Mouse (Mus musculus): ENCODE results near the gene Lama5.
"Not testable (repeated sequence)": the region's sequence is repeated elsewhere in the genome, so short reads cannot be mapped to it uniquely, and the experiment has no call there.

Lama5 gene

GRCm38 (mm10) chr2:180225762-180226378, at the start of gene Lama5:
Lama5 (minus strand) TSS chr2:180225859.
- no peak for DNase-seq (ENCODE audit: low spot score)

GRCm38 (mm10) chr2:180274523-180274922, 48.9 kb upstream of the Lama5 start:
- no peak for DNase-seq (ENCODE audit: low spot score)

DNA sequence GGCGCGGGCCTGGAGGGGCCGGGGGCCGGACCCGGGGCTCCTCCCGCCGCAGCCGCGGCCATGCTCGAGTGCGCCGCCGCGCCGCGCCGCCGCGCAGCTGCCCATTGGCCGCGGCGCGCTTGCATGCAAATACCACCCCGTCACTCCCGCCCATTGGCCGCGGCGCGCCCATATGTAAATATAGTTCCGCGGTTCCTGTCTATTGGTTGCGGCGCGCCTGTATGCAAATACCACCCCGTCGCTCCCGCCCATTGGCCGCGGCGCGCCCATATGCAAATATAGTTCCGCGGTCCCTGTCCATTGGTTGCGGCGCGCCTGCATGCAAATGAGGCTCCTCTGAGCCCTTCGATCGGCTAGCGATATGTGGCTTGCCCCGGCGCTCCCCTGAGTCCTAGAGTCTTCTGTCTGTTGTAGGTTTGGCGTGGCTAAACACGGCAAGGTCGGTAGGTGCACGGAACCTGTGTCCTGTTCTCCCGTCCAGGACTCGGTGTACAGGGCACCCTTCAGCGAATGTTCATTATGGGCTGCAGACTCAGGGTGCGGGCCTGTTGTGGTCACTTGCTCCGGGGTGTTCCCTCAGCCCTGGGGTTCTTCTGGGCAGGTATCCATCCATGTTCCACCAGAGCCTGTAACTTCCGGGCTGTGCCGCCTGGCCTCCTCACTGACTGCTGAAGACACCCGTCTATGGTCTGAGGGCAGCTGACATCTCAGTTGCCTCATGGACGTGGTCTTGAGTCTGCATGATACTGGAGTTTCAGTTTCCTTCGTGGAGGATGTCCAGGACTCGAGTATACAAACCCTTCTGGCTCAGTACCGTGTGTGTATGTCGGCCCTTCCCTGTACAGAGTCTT, 48.0 kb upstream of the Lama5 start, which contains the start of gene Cables2:
Gene Cables2 (minus strand): TSS at position 103 of the 851 bp plus-strand sequence.
- peak; percentile 95 for DNase-seq (ENCODE audit: low spot score)

DNA sequence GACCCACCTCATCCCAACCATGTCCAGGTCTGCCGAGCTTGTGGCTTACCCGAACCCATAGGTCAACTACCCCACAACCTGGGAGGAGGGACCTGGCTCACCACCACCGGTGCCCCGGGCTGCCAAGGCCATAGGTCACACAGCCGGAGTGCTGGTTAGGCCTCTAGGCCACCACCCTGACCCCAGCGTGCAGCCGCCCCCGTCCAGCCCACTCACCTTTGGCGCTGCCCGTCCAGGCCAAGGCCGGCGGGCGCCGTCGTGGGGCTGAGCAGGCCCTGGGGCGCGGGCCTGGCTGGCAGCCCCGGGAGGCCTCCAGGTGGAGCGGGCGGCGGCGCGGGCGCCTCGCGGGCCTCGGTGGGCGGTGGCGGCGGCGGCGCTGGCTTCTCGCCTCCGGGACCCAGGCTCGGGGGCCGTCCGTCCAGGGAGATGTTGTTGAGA, 47.2 kb upstream of the Lama5 start:
- no peak for DNase-seq (ENCODE audit: low spot score)

DNA sequence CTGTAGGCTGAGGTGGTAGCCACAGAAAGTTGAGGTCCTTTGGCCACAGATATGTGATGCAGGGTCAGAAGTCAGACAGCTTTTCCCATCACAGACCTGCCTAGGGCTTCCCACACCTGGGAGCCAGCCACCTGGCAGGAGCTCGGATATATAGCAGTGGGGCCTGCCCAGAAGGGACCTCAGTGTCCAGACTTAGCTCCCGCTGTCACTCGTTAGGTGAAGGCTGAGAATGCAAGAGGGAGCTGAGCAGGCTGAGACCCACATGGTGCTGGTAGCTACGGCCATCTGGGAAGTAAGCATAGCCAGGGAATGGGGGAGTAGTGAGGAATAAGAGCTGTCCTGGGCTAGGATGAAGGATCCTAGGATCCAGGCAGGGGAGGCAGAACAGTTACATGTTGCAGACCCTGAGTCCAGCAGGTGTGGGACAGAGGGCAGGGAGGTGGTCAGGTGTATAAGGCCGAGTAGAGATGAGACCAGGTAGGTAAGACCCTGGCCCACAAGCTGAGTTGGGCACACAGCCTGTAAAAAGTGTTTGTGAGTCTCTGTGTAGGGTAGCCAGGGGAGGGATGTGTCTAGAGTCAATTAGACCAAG, 46.2 kb upstream of the Lama5 start:
- no peak for DNase-seq (ENCODE audit: low spot score)

DNA sequence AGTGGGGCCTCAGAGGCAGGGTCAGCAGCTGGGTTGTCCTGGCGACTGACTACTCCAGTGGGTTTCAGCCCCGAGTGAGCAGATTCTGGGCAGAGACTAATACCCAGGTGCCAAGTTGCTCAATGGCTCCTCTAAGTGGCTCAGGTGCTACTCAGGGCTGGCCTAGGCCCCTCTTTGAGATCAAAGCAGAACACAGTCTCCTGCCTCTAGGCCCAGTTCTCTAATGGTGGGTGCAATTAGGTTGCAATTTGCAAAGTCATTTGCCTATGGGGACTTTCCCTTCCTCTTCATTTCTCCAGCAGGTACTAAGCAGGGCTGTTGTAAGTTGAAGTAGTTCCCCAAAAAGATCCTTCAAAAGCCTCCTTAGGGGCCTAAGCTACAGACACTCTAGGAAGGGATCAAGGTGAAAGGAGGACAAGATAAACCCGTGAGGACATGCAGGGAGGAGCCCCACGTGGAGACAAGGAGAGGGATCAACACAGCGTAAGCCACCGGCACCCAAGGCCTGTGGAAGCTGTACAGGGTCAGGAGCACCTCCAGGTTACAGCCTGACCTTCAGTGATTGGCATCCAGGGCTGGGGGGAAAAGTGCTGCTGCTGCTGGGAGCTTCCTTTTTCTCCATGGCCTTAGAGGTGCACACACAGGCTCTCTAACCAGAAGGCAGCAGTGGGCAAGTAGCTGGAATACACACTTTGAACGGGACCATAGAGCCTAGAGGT, 45.0 kb upstream of the Lama5 start:
- no peak for DNase-seq (ENCODE audit: low spot score)

- no peak for DNase-seq (ENCODE audit: low spot score)
These were observed 43.7 kb upstream of the Lama5 start for GRCm38 (mm10) chr2:180269329-180269728.

DNA sequence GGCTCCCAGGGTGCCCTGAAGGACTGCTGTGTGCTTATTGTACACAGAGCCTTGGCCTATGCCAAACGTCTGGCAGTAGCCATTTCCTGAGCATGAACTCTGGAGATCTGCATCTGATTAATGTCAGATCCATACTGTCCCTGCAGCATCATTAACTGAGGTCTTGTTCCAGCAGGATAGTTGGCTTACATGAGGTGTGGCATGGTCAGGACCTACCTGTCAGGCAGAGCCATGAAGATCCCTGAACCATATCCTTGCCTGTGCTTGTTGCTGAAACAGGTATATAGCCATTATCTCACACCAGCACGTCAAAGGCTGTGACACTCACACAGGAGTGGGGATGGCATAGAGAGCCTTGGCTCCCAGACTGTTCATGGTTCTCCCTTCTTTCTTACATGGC, 42.3 kb upstream of the Lama5 start:
- DNase-seq (ENCODE audit: low spot score) = no peak

DNA sequence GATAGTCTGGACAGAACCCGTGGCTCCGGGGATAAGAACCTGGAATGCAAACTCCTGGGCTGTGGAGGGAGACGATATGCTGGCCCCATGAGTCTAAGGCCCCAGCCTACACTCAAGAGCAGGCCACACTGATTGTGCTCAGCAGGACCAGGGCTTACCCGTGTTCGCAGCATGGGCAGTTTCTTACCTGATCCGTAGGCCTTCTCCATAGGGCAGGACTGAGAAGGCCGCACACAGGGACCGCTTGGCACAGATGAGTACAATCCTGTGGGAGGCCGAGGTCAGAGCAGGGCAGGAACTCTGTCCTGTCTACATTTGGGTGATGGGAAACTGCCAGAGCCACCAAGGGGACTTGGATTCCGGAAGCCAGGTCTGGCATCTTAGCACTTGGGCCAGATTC, 37.2 kb upstream of the Lama5 start:
- DNase-seq (ENCODE audit: low spot score) = no peak

DNA sequence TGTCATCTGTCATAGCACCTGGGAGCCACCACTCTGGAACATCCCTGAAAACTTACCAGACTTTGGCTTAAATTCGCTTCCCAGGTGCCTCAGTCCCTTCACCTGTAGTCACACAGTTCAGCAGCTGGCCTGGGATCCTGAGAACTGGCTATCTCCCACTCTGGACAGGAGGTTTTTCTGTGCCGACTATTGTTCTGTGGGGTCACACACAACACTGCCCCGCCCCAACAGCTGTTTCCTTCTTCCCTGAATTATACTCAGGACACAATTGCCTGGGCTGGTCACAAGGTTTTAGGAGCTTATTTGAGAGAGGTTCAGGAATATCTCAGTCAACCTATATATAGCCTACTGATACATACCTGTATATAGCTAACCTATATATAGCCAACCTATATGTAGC, 36.8 kb upstream of the Lama5 start:
- no peak for DNase-seq (ENCODE audit: low spot score)

DNA sequence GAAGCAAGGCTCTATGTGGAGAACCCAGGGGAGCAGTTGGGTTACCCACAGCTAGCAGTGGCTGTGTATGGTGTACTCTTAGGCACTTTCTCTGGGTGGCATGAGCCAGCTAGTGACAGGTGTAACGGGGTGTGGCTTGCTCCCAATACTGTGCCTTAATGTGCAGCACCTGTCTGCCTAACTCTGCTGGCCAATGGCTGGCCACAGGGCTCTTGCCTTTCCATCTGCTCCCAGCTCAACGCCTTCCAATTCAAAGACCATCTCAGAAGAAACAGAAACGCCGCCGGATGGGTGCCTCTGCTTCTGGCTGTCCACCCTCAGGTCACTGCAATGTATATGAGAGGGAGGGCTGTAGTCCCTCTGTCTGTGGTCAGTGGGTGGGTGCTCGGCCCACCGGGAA, 36.2 kb upstream of the Lama5 start:
- no peak for DNase-seq (ENCODE audit: low spot score)

- DNase-seq (ENCODE audit: low spot score) = no peak
These were observed 35.2 kb upstream of the Lama5 start for GRCm38 (mm10) chr2:180260610-180261480.

GRCm38 (mm10) chr2:180259826-180260609, 34.4 kb upstream of the Lama5 start:
- DNase-seq (ENCODE audit: low spot score) = not testable (repeated sequence)

- not testable (repeated sequence) for DNase-seq (ENCODE audit: low spot score)
These were observed 33.4 kb upstream of the Lama5 start for GRCm38 (mm10) chr2:180258951-180259484.

DNA sequence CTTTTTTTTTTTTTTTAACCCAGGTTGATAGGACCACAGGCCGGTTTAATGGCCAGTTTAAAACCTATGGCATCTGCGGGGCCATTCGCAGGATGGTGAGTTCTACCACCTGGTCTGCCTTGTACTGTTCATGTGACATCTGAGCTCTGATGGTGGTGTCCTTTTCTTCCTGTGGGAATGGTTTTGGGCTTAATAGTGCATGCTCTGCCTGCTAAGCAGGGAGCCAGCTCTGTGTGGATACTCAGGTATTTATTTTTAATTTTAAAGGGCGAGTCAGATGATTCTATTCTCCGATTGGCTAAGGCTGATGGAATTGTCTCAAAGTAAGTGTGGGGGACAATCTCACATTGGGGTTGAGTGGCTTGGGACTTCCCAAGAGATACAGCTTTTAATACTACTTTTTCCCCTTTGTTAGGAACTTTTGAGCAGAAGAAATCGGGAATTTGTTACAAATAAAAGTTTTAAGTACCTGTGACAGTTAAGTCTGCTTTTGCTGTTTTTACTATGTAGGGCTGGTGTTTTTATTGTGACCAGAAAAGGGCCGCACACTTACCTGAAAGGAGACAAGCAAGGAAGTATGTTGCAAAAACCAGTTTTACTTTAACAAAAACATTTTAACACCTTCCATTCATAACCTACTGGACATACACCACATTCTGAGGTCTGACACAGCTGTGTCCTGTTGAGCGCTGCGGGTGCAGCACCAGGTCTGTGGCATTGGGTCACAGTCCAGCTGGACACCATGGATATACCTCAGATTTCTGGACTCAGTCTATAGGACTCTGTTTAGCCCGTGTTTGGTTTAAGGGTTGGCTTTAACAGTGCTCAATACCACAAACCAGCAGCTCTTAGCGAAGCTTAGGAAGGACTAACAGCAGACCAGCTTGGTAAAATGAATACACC, 32.6 kb upstream of the Lama5 start:
- DNase-seq (ENCODE audit: low spot score) = no peak

GRCm38 (mm10) chr2:180257001-180257521, 31.4 kb upstream of the Lama5 start, which contains the start of gene Rps21:
Rps21 (plus strand) TSS chr2:180257377.
- peak; percentile 96 for DNase-seq (ENCODE audit: low spot score)

DNA sequence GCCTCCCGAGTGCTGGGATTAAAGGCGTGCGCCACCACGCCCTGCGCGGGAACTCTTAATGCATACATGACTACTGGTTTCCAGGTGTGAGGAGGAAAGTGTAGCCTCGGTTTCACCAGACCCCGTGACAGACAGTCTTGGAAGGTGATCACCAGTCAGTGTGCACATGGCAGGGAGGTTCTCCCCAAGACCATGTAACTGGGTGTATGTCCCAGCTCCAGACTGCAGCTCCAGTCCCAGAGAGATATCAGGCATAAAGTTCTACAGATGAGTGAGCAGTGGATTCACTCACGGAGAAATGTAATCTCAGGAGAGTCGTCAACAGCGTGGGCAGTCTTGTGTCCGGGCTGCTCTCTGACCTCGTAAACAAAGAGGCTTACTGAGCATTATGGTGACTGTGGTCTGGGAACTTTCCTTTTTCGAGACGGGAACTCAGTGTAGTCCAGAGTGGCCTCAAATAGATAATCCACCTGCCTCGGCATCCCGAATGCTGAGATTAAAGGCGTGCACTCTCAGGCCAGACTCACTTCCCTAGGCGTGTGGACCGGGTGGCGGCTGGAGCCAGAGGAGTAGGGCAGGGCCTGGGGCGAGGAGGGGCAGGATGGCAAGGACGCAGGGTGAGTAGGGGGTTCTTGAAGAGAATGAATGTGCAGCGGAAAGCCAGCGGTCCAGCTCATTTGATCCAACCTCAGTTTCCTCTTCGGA, 30.8 kb upstream of the Lama5 start:
- no peak for DNase-seq (ENCODE audit: low spot score)

GRCm38 (mm10) chr2:180255701-180256100, 30.0 kb upstream of the Lama5 start:
- DNase-seq (ENCODE audit: low spot score) = no peak

All from T-cell, adult 2 months (primary cell).